In genomic region chr12:73039939-73040562, GRCm38 (mm10) we compare ENCODE assay signal across 12 mouse cellular contexts. TPM values are rescaled to one million over a fixed set of nuclear protein-coding genes. Genes with fewer than 3 reads are reported as not detected.
DNase-seq lines count a peak whose midpoint lies in the region; ATAC-seq and TF ChIP-seq lines count a peak whose summit lies in the region.
"Had no signal": no experiment of that assay in that cellular context is flagged by ENCODE, and none has a peak within 500 bp of the region (broad histone marks: within the 10 kb centered on the region; RNA-seq: fewer than 3 reads in every experiment).

No protein-coding gene starts in this region.

- no peak overlapping the region for H3K4me3 ChIP-seq in midbrain, embryonic 14.5 days (replicated peaks; ENCODE audit: low read depth, low read length)
- H3K4me3 ChIP-seq in midbrain, embryonic 16.5 days (ENCODE audit: low read depth, low read length) = no peak overlapping the region
- H3K4me3 ChIP-seq in heart, postnatal 0 days (ENCODE audit: low read depth, low read length) = no peak overlapping the region
- H3K4me3 ChIP-seq: layer of hippocampus, adult 2 months; liver, embryonic 13.5 days had no signal

- no peak for TF ChIP-seq CTCF in heart, postnatal 0 days (IDR thresholded peaks at IDR 0.05; ENCODE audit: low read depth)

- no peaks in the 10 kb centered on the region for H3K9me3 ChIP-seq in midbrain, embryonic 14.5 days (ENCODE audit: control insufficient read depth, low read length)
- no peaks in the 10 kb centered on the region for H3K9me3 ChIP-seq in midbrain, embryonic 16.5 days (replicated peaks; ENCODE audit: control insufficient read depth, low read length, poor library complexity, severe bottlenecking)
- no peaks in the 10 kb centered on the region for H3K9me3 ChIP-seq in heart, postnatal 0 days (replicated peaks; ENCODE audit: control insufficient read depth, low read length)
- H3K9me3 ChIP-seq: liver, embryonic 13.5 days had no signal

- H3K4me2 ChIP-seq in midbrain, embryonic 14.5 days (ENCODE audit: low read length) = no peak overlapping the region
- no peak overlapping the region for H3K4me2 ChIP-seq in midbrain, embryonic 16.5 days (ENCODE audit: low read length)
- H3K4me2 ChIP-seq in heart, postnatal 0 days (ENCODE audit: low read depth, low read length) = no peak overlapping the region
- H3K4me2 ChIP-seq: liver, embryonic 13.5 days had no signal

- TF ChIP-seq EP300 in heart, postnatal 0 days (IDR thresholded peaks at IDR 0.05; ENCODE audit: low read depth) = no peak

- no peak overlapping the region for H3K27ac ChIP-seq in midbrain, embryonic 14.5 days (replicated peaks; ENCODE audit: low read depth, low read length)
- no peak overlapping the region for H3K27ac ChIP-seq in midbrain, embryonic 16.5 days (ENCODE audit: low read length)
- no peak overlapping the region for H3K27ac ChIP-seq in heart, postnatal 0 days (ENCODE audit: low read depth)
- H3K27ac ChIP-seq: layer of hippocampus, adult 2 months; liver, embryonic 13.5 days had no signal

- peak; percentile 81 for DNase-seq in heart, adult 11 months
- no peak for DNase-seq in heart, postnatal 4 days
- DNase-seq in midbrain, embryonic 14.5 days = peak; percentile 41
- DNase-seq in heart, postnatal 0 days (ENCODE audit: low spot score) = no peak
- DNase-seq in layer of hippocampus, postnatal 10 days (ENCODE audit: low spot score in 2 of 2) = no peak
- no peak for DNase-seq in B cell, adult 2 months
- DNase-seq in adrenal gland, adult 2 months = no peak
- DNase-seq: liver, embryonic 13.5 days; right cerebral cortex, postnatal 14 days had no signal

- ATAC-seq in midbrain, embryonic 14.5 days (ENCODE audit: low FRiP score, low TSS enrichment) = no peak
- ATAC-seq in midbrain, embryonic 16.5 days = no peak
- peak; percentile 18; the same call in 1 of the 2 replicates for ATAC-seq in heart, postnatal 0 days (ENCODE audit: insufficient read depth, low read depth)

- no peak overlapping the region for H3K9ac ChIP-seq in midbrain, embryonic 14.5 days (replicated peaks; ENCODE audit: low read length)
- H3K9ac ChIP-seq in midbrain, embryonic 16.5 days (ENCODE audit: low read depth, low read length) = no peak overlapping the region
- no peak overlapping the region for H3K9ac ChIP-seq in heart, postnatal 0 days (replicated peaks; ENCODE audit: low read depth, low read length)
- H3K9ac ChIP-seq: liver, embryonic 13.5 days had no signal

- H3K27me3 ChIP-seq in midbrain, embryonic 14.5 days (ENCODE audit: control insufficient read depth, insufficient read depth, low read length) = peaks cover 89% of the 10 kb centered on the region
- peaks cover 62% of the 10 kb centered on the region for H3K27me3 ChIP-seq in midbrain, embryonic 16.5 days (ENCODE audit: control insufficient read depth, insufficient read depth, low read depth, low read length)
- peaks cover 96% of the 10 kb centered on the region for H3K27me3 ChIP-seq in heart, postnatal 0 days (ENCODE audit: control insufficient read depth, insufficient read depth, low read length)
- H3K27me3 ChIP-seq: CH12.LX had no signal

- no peaks in the 10 kb centered on the region for H3K4me1 ChIP-seq in midbrain, embryonic 14.5 days (ENCODE audit: control insufficient read depth, insufficient read depth, low read length)
- no peaks in the 10 kb centered on the region for H3K4me1 ChIP-seq in midbrain, embryonic 16.5 days (ENCODE audit: control insufficient read depth, insufficient read depth, low read length)
- H3K4me1 ChIP-seq in heart, postnatal 0 days (ENCODE audit: control insufficient read depth, insufficient read depth) = peaks cover 3% of the 10 kb centered on the region; the same call in 1 of the 2 replicates

- WGBS in midbrain, embryonic 14.5 days = 1% methylated on average over 18 of the region's 18 CpGs
- 2% methylated on average over 18 of the region's 18 CpGs for WGBS in midbrain, embryonic 16.5 days
- 5% methylated on average over 18 of the region's 18 CpGs for WGBS in heart, postnatal 0 days

- H3K36me3 ChIP-seq in midbrain, embryonic 14.5 days (ENCODE audit: control insufficient read depth, insufficient read depth, low read length) = no peaks in the 10 kb centered on the region
- no peaks in the 10 kb centered on the region for H3K36me3 ChIP-seq in midbrain, embryonic 16.5 days (ENCODE audit: control insufficient read depth, insufficient read depth, low read length)
- no peaks in the 10 kb centered on the region for H3K36me3 ChIP-seq in heart, postnatal 0 days (replicated peaks; ENCODE audit: control insufficient read depth, insufficient read depth, low read length)
- H3K36me3 ChIP-seq: liver, embryonic 13.5 days had no signal

RNA-seq across cellular contexts. Expression of gene Six1, which starts 13.6 kb away (rescaled TPM):
- under 1 TPM; 0.19 to 0.54 TPM for total RNA-seq in heart, postnatal 4 days (2021)
- 0.41 TPM in 1 of 2 replicates, not detected in the other for polyA plus RNA-seq in midbrain, embryonic 14.5 days (2014; fragmentation: Nextera tagmentation; extraction: Ambion mirVana)
- polyA plus RNA-seq in midbrain, embryonic 16.5 days (2015; fragmentation: Nextera tagmentation; extraction: Ambion mirVana) = 0.41 and 0.62 TPM in 2 replicates
- total RNA-seq in heart, postnatal 0 days (2014; rRNA removed; ENCODE audit: low replicate concordance) = 0.15 TPM in 1 of 2 replicates, not detected in the other
- 0.18 and 0.38 TPM in 2 replicates for polyA plus RNA-seq in heart, postnatal 0 days (2015; fragmentation: Nextera tagmentation; extraction: Ambion mirVana)
- under 1 TPM; 0.57 to 0.69 TPM for total RNA-seq in layer of hippocampus, postnatal 10 days (2021)
- total RNA-seq in adrenal gland, adult 2 months (2021) = 1 to 10 TPM; 1.6 to 4.5 TPM
- polyA plus RNA-seq in adrenal gland, adult 2 months (2012; rRNA removed) = 0.93 and 2.0 TPM in 2 replicates

Comparison
In these comparisons a context has a peak if more than half of its experiments do, and no peak if none do; other contexts are left out.
1. DNase-seq: peak in heart, adult 11 months (single experiment) and midbrain, embryonic 14.5 days (single experiment); none in heart, postnatal 4 days (single experiment), heart, postnatal 0 days (single experiment), layer of hippocampus, postnatal 10 days (0 of 2), B cell, adult 2 months (0 of 2) and adrenal gland, adult 2 months (single experiment).